Mouse (Mus musculus) ES-Bruce4 (cell line): Measurements from ENCODE around the gene Ccdc136. TPM values are rescaled to one million over a fixed set of nuclear protein-coding genes. Genes with fewer than 3 reads are reported as not detected.
"Not testable (repeated sequence)": the region's sequence is repeated elsewhere in the genome, so short reads cannot be mapped to it uniquely, and the experiment has no call there.

Experiments
- H3K27ac ChIP-seq: 2 replicates; pipeline ENCODE4 v1.5.1; 2012; ENCODE audit warnings: low read length, inconsistent platforms; ENCODE audit not compliant: insufficient read depth
- H3K27me3 ChIP-seq: 2 replicates; pipeline ENCODE4 v1.6.1; 2012; ENCODE audit warnings: mild to moderate bottlenecking, low read length, inconsistent platforms; ENCODE audit not compliant: control insufficient read depth, poor library complexity, insufficient read depth, severe bottlenecking
- H3K36me3 ChIP-seq: 2 replicates; pipeline ENCODE4 v1.6.1; 2012; ENCODE audit warnings: inconsistent platforms, mild to moderate bottlenecking, low read length, moderate library complexity; ENCODE audit not compliant: control insufficient read depth, poor library complexity, insufficient read depth, severe bottlenecking
- H3K4me1 ChIP-seq: one replicate; pipeline ENCODE4 v1.8.1; 2011; ENCODE audit warnings: low read length; ENCODE audit not compliant: control insufficient read depth, insufficient read depth
- H3K4me3 ChIP-seq: 2 replicates; pipeline ENCODE4 v1.5.1; 2011; ENCODE audit warnings: low read depth, mild to moderate bottlenecking, low read length
- H3K9ac ChIP-seq: 2 replicates; pipeline ENCODE4 v1.6.1; 2012; ENCODE audit warnings: low read depth, mild to moderate bottlenecking, inconsistent platforms; ENCODE audit not compliant: poor library complexity, severe bottlenecking
- H3K9me3 ChIP-seq: replicated peaks from 2 replicates; pipeline ENCODE4 v1.6.1; 2012; ENCODE audit warnings: mild to moderate bottlenecking, low read length, inconsistent platforms; ENCODE audit not compliant: control insufficient read depth, poor library complexity, insufficient read depth, severe bottlenecking
- CTCF ChIP-seq: IDR thresholded peaks from one replicate; pipeline ENCODE4 v1.8.1; 2011; ENCODE audit warnings: low read depth, low read length
- EP300 ChIP-seq: IDR thresholded peaks from 2 replicates; pipeline ENCODE4 v1.6.1; 2011; ENCODE audit warnings: low read depth, low read length; ENCODE audit not compliant: insufficient read depth
- POLR2A ChIP-seq: IDR thresholded peaks from one replicate; pipeline ENCODE4 v1.8.1; 2011; ENCODE audit warnings: low read length; ENCODE audit not compliant: insufficient read depth
- polyA plus RNA-seq: library from polyadenylated mRNA; stranded (reverse); fragments of >200 nt; gene quantifications from 2 replicates; pipeline ENCODE4 v1.2.4, GENCODE M21; 2011; ENCODE audit warnings: low read depth; ENCODE audit not compliant: missing spikeins, insufficient read depth, insufficient read length

Gene Ccdc136
- polyA plus RNA-seq = 22.7 and 28.4 TPM in 2 replicates

DNA sequence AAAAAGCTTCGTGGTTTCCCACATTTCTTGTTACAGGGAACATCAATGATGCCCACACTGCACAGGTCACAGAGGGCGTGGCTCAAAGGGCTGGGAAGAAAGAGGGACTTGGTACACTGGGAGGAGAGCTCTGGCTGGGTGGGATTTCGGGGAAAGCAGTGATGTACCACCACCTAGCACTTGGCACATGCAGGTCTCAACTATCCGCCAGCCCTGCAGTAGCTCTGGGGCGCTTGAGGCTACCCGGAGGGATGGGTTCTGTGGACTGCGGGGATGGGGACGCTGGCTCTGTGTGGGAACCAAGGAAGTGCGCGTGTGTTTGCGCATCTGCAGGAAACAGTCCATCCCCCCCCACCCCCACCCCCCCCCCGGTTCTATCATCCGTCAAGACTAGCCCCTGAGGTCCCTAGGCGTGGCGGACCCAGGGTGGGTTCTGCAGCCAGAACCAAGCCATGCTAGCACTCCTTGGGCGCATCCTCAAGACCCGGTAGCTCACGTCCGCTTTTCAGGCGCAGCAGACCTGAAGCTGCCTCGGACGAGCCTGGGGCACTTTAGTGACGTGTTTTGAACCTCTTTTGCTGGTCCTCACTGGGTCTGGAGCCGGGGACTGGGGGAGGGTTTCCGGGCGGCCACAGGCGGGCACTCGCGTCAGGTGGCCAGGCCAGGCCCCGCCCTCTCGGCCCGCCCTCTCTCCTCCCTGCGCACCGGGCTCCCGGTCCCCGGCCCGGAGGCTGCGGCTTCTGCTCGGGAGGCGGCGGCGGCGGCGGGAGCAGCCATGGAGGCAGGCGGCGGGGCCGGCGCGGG lies at the start of gene Ccdc136:
Gene Ccdc136 (plus strand): TSS at position 400 of the 804 bp plus-strand sequence.
- Histone ChIP-seq H3K4me1 (no peaks in the 10 kb centered on the region), H3K9me3 (no peaks in the 10 kb centered on the region), H3K9ac (peak within 1 kb of the TSS; percentile 73), H3K27ac (no peak within 1 kb of the TSS), H3K4me3 (peak within 1 kb of the TSS; percentile 95), H3K27me3 (no peaks in the 10 kb centered on the region), H3K36me3 (no peaks in the 10 kb centered on the region)
- TF ChIP-seq CTCF (no peak), POLR2A (peak; percentile 37), EP300 (no peak)

DNA sequence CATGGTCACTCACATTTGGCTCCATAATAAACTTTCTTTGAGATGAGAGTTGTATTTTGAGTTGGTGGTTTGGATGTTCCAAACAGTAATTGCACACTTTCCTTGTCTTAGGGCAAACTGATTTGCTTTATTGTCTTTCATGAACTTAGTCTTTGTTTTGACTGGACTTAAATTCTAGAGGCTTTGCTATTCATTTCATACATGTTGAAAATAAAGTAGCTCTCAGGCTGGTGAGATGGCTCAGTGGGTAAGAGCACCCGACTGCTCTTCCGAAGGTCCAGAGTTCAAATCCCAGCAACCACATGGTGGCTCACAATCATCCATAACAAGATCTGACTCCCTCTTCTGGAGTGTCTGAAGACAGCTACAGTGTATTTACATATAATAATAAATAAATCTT lies 49.6 kb upstream of the Ccdc136 start:
- H3K27me3 ChIP-seq, H3K9ac ChIP-seq, H3K36me3 ChIP-seq, H3K9me3 ChIP-seq, H3K4me3 ChIP-seq, H3K4me1 ChIP-seq, H3K27ac ChIP-seq: not testable (repeated sequence)

DNA sequence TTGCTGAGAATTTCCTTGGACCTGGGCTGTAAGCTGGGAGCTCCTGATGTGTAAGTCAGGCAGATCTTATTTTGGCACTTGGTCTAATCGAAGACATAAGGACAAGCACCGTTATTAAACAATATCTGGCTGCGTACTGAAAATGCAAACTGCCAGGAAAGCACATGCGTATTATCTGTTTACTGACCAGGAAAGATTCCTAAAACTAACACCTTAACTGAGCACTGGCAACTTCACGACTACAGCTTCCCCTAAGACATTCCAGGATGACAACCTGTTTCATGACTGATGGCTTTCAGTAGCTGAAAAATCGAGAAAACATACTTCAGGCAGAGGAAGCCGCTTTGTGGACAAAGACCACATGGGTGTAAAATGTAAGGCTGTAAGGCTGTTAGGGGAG lies 48.9 kb upstream of the Ccdc136 start:
- Histone ChIP-seq H3K9ac (peak overlapping the region; percentile 38), H3K9me3 (no peaks in the 10 kb centered on the region), H3K4me1 (no peaks in the 10 kb centered on the region), H3K27me3 (no peaks in the 10 kb centered on the region), H3K27ac (peak overlapping the region; percentile 71), H3K4me3 (peak overlapping the region; percentile 90), H3K36me3 (no peaks in the 10 kb centered on the region)
- TF ChIP-seq POLR2A (no peak), EP300 (no peak), CTCF (no peak)

DNA sequence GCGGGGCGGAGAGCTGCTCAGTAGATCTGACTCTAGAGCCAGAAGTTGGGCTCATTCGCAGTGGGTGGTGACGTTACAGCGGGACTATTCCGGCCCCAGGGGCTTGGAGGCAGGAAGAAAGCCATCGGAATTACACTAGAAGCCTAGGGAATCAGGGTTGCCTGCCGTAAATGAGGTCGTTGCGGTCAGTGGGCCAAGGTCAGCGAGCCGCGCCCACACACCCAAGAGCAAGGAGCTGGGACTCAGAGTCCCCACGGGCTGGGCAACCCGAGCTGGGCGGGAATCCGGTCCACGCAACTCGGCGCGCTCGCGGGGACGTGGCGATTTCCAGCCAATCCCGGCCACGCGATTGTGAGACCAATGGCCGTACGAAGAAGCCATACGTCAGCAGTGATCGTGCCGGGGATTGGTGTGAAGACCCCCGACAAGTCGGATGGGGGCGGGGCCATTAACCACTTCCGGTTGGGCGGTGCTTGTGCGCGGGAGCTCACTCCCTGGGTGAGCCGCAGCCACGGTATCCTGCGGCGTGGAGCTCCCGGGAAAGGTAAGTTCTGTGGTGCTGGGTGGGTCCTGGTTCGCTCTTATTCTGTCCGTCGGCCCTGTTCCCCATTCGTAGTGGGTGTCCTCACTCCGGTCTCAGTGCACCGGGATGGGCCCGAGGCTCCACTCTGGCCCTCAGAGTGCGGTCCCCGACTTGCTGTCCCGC lies 48.3 kb upstream of the Ccdc136 start, which contains the start of gene Calu:
Gene Calu (plus strand): TSS at position 405 of the 706 bp plus-strand sequence.
- Histone ChIP-seq H3K4me3 (peak within 1 kb of the TSS; percentile 98), H3K9ac (peak within 1 kb of the TSS; percentile 93), H3K27ac (peak within 1 kb of the TSS; percentile 71), H3K4me1 (no peaks in the 10 kb centered on the region), H3K36me3 (no peaks in the 10 kb centered on the region), H3K9me3 (no peaks in the 10 kb centered on the region), H3K27me3 (no peaks in the 10 kb centered on the region)
- peak; percentile 96 for TF ChIP-seq POLR2A
- no peak for TF ChIP-seq CTCF
- TF ChIP-seq EP300 = 0 out of 2 replicates have a peak, but pooled peaks have one; percentile 37

DNA sequence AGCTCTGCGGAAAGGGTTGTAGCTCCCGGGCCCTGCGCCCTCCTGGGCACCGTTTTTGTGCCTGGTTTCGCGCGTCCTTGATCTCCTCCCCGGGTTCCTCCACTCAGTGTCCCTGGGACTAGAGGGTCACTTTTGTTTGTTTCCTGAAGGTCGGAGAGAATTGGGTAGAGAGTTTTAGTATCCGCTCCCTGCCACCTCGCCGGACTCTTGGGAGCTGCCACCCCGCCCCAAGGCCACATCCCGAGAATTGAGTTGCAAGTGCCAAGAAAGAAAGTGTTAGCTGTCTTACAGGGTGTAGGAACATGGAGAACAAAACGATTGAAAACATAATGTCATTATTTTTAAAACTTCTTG lies 47.8 kb upstream of the Ccdc136 start:
- Histone ChIP-seq H3K9ac (peak overlapping the region; percentile 93), H3K27ac (no peak overlapping the region), H3K4me3 (peak overlapping the region; percentile 98), H3K9me3 (no peaks in the 10 kb centered on the region), H3K36me3 (no peaks in the 10 kb centered on the region), H3K27me3 (no peaks in the 10 kb centered on the region), H3K4me1 (no peaks in the 10 kb centered on the region)
- no peak for TF ChIP-seq POLR2A
- no peak for TF ChIP-seq CTCF
- no peak for TF ChIP-seq EP300

DNA sequence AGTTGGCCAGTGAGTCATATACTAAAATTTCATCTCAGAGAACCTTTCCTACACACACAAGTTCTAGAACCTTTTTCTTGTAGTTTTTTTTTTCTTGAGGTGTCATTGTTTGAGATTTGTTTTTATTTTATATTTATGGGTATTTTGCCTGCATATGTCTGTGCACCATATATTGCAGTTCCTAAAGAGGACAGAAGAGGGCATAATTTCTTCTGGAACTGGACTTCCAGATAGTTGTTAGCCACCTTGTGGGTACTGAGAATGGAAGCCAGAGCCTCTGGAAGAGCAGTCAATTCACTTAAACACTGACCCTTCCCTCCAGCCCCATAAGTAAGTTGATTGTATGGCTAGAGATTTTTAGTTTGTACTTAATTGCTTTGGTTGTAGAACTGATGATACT lies 44.5 kb upstream of the Ccdc136 start:
- TF ChIP-seq EP300 = no peak
- TF ChIP-seq CTCF = no peak
- TF ChIP-seq POLR2A = no peak
- H3K4me1 ChIP-seq = no peaks in the 10 kb centered on the region
- H3K27me3 ChIP-seq = no peaks in the 10 kb centered on the region
- no peak overlapping the region for H3K27ac ChIP-seq
- no peaks in the 10 kb centered on the region for H3K9me3 ChIP-seq
- peaks cover 6% of the 10 kb centered on the region for H3K36me3 ChIP-seq
- H3K9ac ChIP-seq = no peak overlapping the region
- no peak overlapping the region for H3K4me3 ChIP-seq
